Mouse (Mus musculus): ENCODE measurements around the gene Mast4.

GRCm38 (mm10) chr13:103319881-103320280 lies 14.4 kb downstream of the Mast4 start:
- TF ChIP-seq CTCF (IDR thresholded peaks at IDR 0.05 in 2 of 3, conservative IDR thresholded peaks at IDR 0.05 in 1 of 3; ENCODE audit: control insufficient read depth in 1 of 3, insufficient read depth in 1 of 3, low read depth in 2 of 3, low read length in 3 of 3, poor library complexity in 1 of 3, severe bottlenecking in 1 of 3) (no peak), HCFC1 (IDR thresholded peaks at IDR 0.05; ENCODE audit: low read depth, low read length) (no peak), CHD1 (IDR thresholded peaks at IDR 0.05; ENCODE audit: low read depth, low read length) (no peak), EP300 (IDR thresholded peaks at IDR 0.05; ENCODE audit: low read depth in 1 of 2, low read length in 2 of 2) (no peak), POLR2AphosphoS2 (IDR thresholded peaks at IDR 0.05; ENCODE audit: low read length) (no peak), POLR2A (IDR thresholded peaks at IDR 0.05; ENCODE audit: control insufficient read depth in 1 of 2, insufficient read depth in 1 of 2, low read depth in 1 of 2, low read length in 2 of 2, poor library complexity in 1 of 2) (no peak), MAFK (IDR thresholded peaks at IDR 0.05; ENCODE audit: borderline replicate concordance, low read depth, low read length) (no peak), ELF1 (IDR thresholded peaks at IDR 0.05; ENCODE audit: low read depth, low read length) (no peak), GATA1 (IDR thresholded peaks at IDR 0.05; ENCODE audit: low read depth, low read length) (no peak), RCOR1 (IDR thresholded peaks at IDR 0.05; ENCODE audit: low read depth, low read length) (no peak), MXI1 (IDR thresholded peaks at IDR 0.05; ENCODE audit: low read depth, low read length) (no peak), JUND (IDR thresholded peaks at IDR 0.05; ENCODE audit: low read depth, low read length) (no peak), ZNF384 (IDR thresholded peaks at IDR 0.05; ENCODE audit: low read depth, low read length) (no peak), ZKSCAN1 (IDR thresholded peaks at IDR 0.05; ENCODE audit: low read depth, low read length) (no peak)

Measured in MEL (cell line).